Mouse (Mus musculus) adrenal gland, adult 18-20 months (tissue): ENCODE data around the gene Atp2c2. TPM values are rescaled to one million over a fixed set of nuclear protein-coding genes. Genes with fewer than 3 reads are reported as not detected.

Experiments used
- DNase-seq, 2 experiments: peaks; one replicate each; pipeline ENCODE4 v3.0.0; 2021 to 2022; ENCODE audit warnings: low spot score in 2 of 2
- long read RNA-seq, 2 experiments: library from polyadenylated mRNA; stranded (forward); transcript quantifications; one replicate each; pipeline ENCODE4 v2.0.0; 2021
- total RNA-seq, 2 experiments: library from RNA; stranded (reverse); gene quantifications; 1 replicate in 1 of 2; 2 replicates in 1 of 2; pipeline ENCODE4 v1.2.3; 2021

Atp2c2 gene
- under 1 TPM; 0.13 to 0.56 TPM for total RNA-seq
- long read RNA-seq, experiment 1 = 0 reads
- long read RNA-seq, experiment 2, partial matches to known transcripts = 2 of 3 reads
- long read RNA-seq, experiment 2, other reads (novel, unspliced or antisense) = 1 of 3 reads

- no peak for DNase-seq
These were observed at the start of gene Atp2c2 for GRCm38 (mm10) chr8:119699549-119700134. Atp2c2 (plus strand) TSS chr8:119700009.

- DNase-seq = peak in 1 of 2 experiments; percentile 35
These were observed 48.5 kb upstream of the Atp2c2 start for GRCm38 (mm10) chr8:119651324-119651723.

GRCm38 (mm10) chr8:119656709-119657464 lies 42.9 kb upstream of the Atp2c2 start:
- peak in 1 of 2 experiments; percentile 52 for DNase-seq

GRCm38 (mm10) chr8:119661081-119661480 lies 38.7 kb upstream of the Atp2c2 start:
- peak; percentile 52 to 53 for DNase-seq

- DNase-seq = no peak
These were observed 37.9 kb upstream of the Atp2c2 start for GRCm38 (mm10) chr8:119661892-119662291.

- no peak for DNase-seq
These were observed 36.4 kb upstream of the Atp2c2 start for GRCm38 (mm10) chr8:119663440-119663839.

GRCm38 (mm10) chr8:119665270-119665669 lies 34.5 kb upstream of the Atp2c2 start:
- no peak for DNase-seq

- DNase-seq = no peak
These were observed 33.4 kb upstream of the Atp2c2 start, which contains the start of gene Wfdc1 for GRCm38 (mm10) chr8:119666219-119666951. Wfdc1 (plus strand) TSS chr8:119666365.

- DNase-seq = no peak
These were observed 31.4 kb upstream of the Atp2c2 start for GRCm38 (mm10) chr8:119668447-119668846.

- DNase-seq = no peak
These were observed 30.5 kb upstream of the Atp2c2 start for GRCm38 (mm10) chr8:119669284-119669683.

- no peak for DNase-seq
These were observed 29.3 kb upstream of the Atp2c2 start for GRCm38 (mm10) chr8:119670419-119671091.

GRCm38 (mm10) chr8:119673976-119674555 lies 25.7 kb upstream of the Atp2c2 start:
- no peak for DNase-seq

- DNase-seq = no peak
These were observed 24.4 kb upstream of the Atp2c2 start for GRCm38 (mm10) chr8:119675457-119675856.

- peak; percentile 92 to 93 for DNase-seq
These were observed 23.4 kb upstream of the Atp2c2 start for GRCm38 (mm10) chr8:119676389-119676788.

GRCm38 (mm10) chr8:119678138-119678843 lies 21.5 kb upstream of the Atp2c2 start:
- DNase-seq = peak; percentile 48 to 65

- DNase-seq = no peak
These were observed 20.6 kb upstream of the Atp2c2 start for GRCm38 (mm10) chr8:119679184-119679583.

- DNase-seq = no peak
These were observed 9.2 kb upstream of the Atp2c2 start for GRCm38 (mm10) chr8:119690602-119691001.

GRCm38 (mm10) chr8:119691989-119692388 lies 7.8 kb upstream of the Atp2c2 start:
- no peak for DNase-seq

- DNase-seq = no peak
These were observed 5.1 kb upstream of the Atp2c2 start for GRCm38 (mm10) chr8:119694696-119695095.

- DNase-seq = no peak
These were observed 2.6 kb upstream of the Atp2c2 start for GRCm38 (mm10) chr8:119697163-119697562.
